Mouse (Mus musculus) megakaryocyte, embryonic 14.5 days (primary cell): Measurements from ENCODE around the gene C2cd5. TPM values are rescaled to one million over a fixed set of nuclear protein-coding genes. Genes with fewer than 3 reads are reported as not detected.

Source experiments
- H3K27me3 ChIP-seq: replicated peaks from 2 replicates; pipeline ENCODE3; 2012; ENCODE audit warnings: inconsistent platforms
- H3K36me3 ChIP-seq: replicated peaks from 2 replicates; pipeline ENCODE3; 2012; ENCODE audit warnings: low read length, inconsistent platforms, mixed read lengths
- H3K4me1 ChIP-seq: 2 replicates; pipeline ENCODE4 v1.6.1; 2012; ENCODE audit warnings: inconsistent platforms
- H3K4me3 ChIP-seq: replicated peaks from 2 replicates; pipeline ENCODE3; 2012; ENCODE audit warnings: moderate library complexity, mild to moderate bottlenecking, inconsistent platforms
- H3K9me3 ChIP-seq: 2 replicates; pipeline ENCODE4 v1.6.1; 2012; ENCODE audit warnings: inconsistent platforms
- FLI1 ChIP-seq: IDR thresholded peaks from 2 replicates; pipeline ENCODE4 v1.6.1; 2012; ENCODE audit warnings: low read length, inconsistent platforms, mixed read lengths
- GATA1 ChIP-seq: IDR thresholded peaks from 3 replicates; pipeline ENCODE4 v1.6.1; 2012; ENCODE audit warnings: mixed read lengths, low read length, inconsistent platforms, borderline replicate concordance
- polyA plus RNA-seq: library from polyadenylated mRNA; stranded (reverse); fragments of >175 nt; gene quantifications from 2 replicates; pipeline ENCODE4 v1.2.3, GENCODE M21; 2012; ENCODE audit warnings: low replicate concordance; ENCODE audit not compliant: insufficient read depth

C2cd5 gene
- polyA plus RNA-seq, 1 experiment = 6.7 TPM

GRCm38 (mm10) chr6:143116779-143117178 lies 16.8 kb upstream of the C2cd5 start:
- peaks cover 63% of the 10 kb centered on the region for H3K4me1 ChIP-seq

GRCm38 (mm10) chr6:143115505-143115904 lies 15.6 kb upstream of the C2cd5 start:
- Histone ChIP-seq H3K9me3 (peaks cover 7% of the 10 kb centered on the region), H3K27me3 (no peaks in the 10 kb centered on the region), H3K4me1 (peaks cover 72% of the 10 kb centered on the region), H3K36me3 (no peaks in the 10 kb centered on the region), H3K4me3 (peak overlapping the region; percentile 83)
- TF ChIP-seq FLI1 = no peak
- no peak for TF ChIP-seq GATA1

More at GRCm38 (mm10) chr6:143116779-143117178, 16.8 kb upstream of the C2cd5 start:
- Histone ChIP-seq H3K4me3 (no peak overlapping the region), H3K36me3 (no peaks in the 10 kb centered on the region), H3K9me3 (peaks cover 7% of the 10 kb centered on the region), H3K27me3 (no peaks in the 10 kb centered on the region)
- TF ChIP-seq FLI1 = no peak
- TF ChIP-seq GATA1 = no peak

- Histone ChIP-seq H3K27me3 (no peaks in the 10 kb centered on the region), H3K36me3 (no peaks in the 10 kb centered on the region), H3K4me3 (peak overlapping the region; percentile 89), H3K4me1 (peaks cover 77% of the 10 kb centered on the region), H3K9me3 (peaks cover 7% of the 10 kb centered on the region)
- TF ChIP-seq GATA1 (no peak), FLI1 (no peak)
Observed at GRCm38 (mm10) chr6:143115011-143115445, 15.1 kb upstream of the C2cd5 start.

GRCm38 (mm10) chr6:143114556-143114955 lies 14.6 kb upstream of the C2cd5 start:
- H3K36me3 ChIP-seq = no peaks in the 10 kb centered on the region
- peaks cover 82% of the 10 kb centered on the region for H3K4me1 ChIP-seq
- no peaks in the 10 kb centered on the region for H3K27me3 ChIP-seq
- no peak for TF ChIP-seq FLI1
- TF ChIP-seq GATA1 = no peak
- peaks cover 3% of the 10 kb centered on the region; the same call in 1 of the 2 replicates for H3K9me3 ChIP-seq
- peak overlapping the region; percentile 89 for H3K4me3 ChIP-seq

GRCm38 (mm10) chr6:143110371-143110770 lies 10.4 kb upstream of the C2cd5 start:
- H3K4me3 ChIP-seq = no peak overlapping the region
- peaks cover 83% of the 10 kb centered on the region for H3K4me1 ChIP-seq
- TF ChIP-seq GATA1 = no peak
- no peak for TF ChIP-seq FLI1
- no peaks in the 10 kb centered on the region for H3K9me3 ChIP-seq
- no peaks in the 10 kb centered on the region for H3K36me3 ChIP-seq
- no peaks in the 10 kb centered on the region for H3K27me3 ChIP-seq

GRCm38 (mm10) chr6:143109622-143110218 lies 9.8 kb upstream of the C2cd5 start:
- Histone ChIP-seq H3K36me3 (no peaks in the 10 kb centered on the region), H3K27me3 (no peaks in the 10 kb centered on the region), H3K4me1 (peaks cover 80% of the 10 kb centered on the region), H3K4me3 (peak overlapping the region; percentile 44), H3K9me3 (no peaks in the 10 kb centered on the region)
- no peak for TF ChIP-seq FLI1

GRCm38 (mm10) chr6:143108031-143108430 lies 8.1 kb upstream of the C2cd5 start:
- peaks cover 70% of the 10 kb centered on the region for H3K4me1 ChIP-seq
- no peaks in the 10 kb centered on the region for H3K36me3 ChIP-seq
- TF ChIP-seq GATA1 (no peak), FLI1 (no peak)
- no peaks in the 10 kb centered on the region; the same call in 1 of the 2 replicates for H3K9me3 ChIP-seq
- no peak overlapping the region for H3K4me3 ChIP-seq
- H3K27me3 ChIP-seq = no peaks in the 10 kb centered on the region

- H3K4me1 ChIP-seq = peaks cover 66% of the 10 kb centered on the region
- no peaks in the 10 kb centered on the region for H3K36me3 ChIP-seq
- H3K4me3 ChIP-seq = no peak overlapping the region
- TF ChIP-seq GATA1 (no peak), FLI1 (no peak)
- H3K27me3 ChIP-seq = no peaks in the 10 kb centered on the region
- H3K9me3 ChIP-seq = no peaks in the 10 kb centered on the region; the same call in 1 of the 2 replicates
Observed at GRCm38 (mm10) chr6:143107611-143108010, 7.7 kb upstream of the C2cd5 start.

GRCm38 (mm10) chr6:143105766-143106165 lies 5.8 kb upstream of the C2cd5 start:
- Histone ChIP-seq H3K4me3 (no peak overlapping the region), H3K36me3 (no peaks in the 10 kb centered on the region), H3K4me1 (peaks cover 54% of the 10 kb centered on the region), H3K27me3 (no peaks in the 10 kb centered on the region), H3K9me3 (no peaks in the 10 kb centered on the region; the same call in 1 of the 2 replicates)
- no peak for TF ChIP-seq FLI1
- no peak for TF ChIP-seq GATA1

GRCm38 (mm10) chr6:143103981-143104680 lies 4.2 kb upstream of the C2cd5 start:
- peaks cover 43% of the 10 kb centered on the region for H3K4me1 ChIP-seq
- H3K9me3 ChIP-seq = no peaks in the 10 kb centered on the region; the same call in 1 of the 2 replicates
- no peak for TF ChIP-seq FLI1
- no peak for TF ChIP-seq GATA1
- H3K27me3 ChIP-seq = no peaks in the 10 kb centered on the region
- H3K36me3 ChIP-seq = no peaks in the 10 kb centered on the region
- no peak overlapping the region for H3K4me3 ChIP-seq

- H3K27me3 ChIP-seq = no peaks in the 10 kb centered on the region
- TF ChIP-seq FLI1 = no peak
- TF ChIP-seq GATA1 = no peak
- peaks cover 25% of the 10 kb centered on the region for H3K36me3 ChIP-seq
- peak overlapping the region; percentile 100 for H3K4me3 ChIP-seq
- peaks cover 50% of the 10 kb centered on the region for H3K4me1 ChIP-seq
- no peaks in the 10 kb centered on the region; the same call in 1 of the 2 replicates for H3K9me3 ChIP-seq
Observed at GRCm38 (mm10) chr6:143100478-143101115, 656 bp upstream of the C2cd5 start.
